Mouse (Mus musculus) intestine, postnatal 0 days (tissue): ENCODE results near the gene Zfp518b. TPM values are rescaled to one million over a fixed set of nuclear protein-coding genes. Genes with fewer than 3 reads are reported as not detected.

Source experiments
- ATAC-seq: fragments of 200-750 bp; cut with Nextera tagmentation; 2 replicates; pipeline ENCODE4 v1.8.0; 2017; ENCODE audit warnings: mild to moderate bottlenecking, moderate TSS enrichment, moderate library complexity
- H3K27ac ChIP-seq: fragments of 300-500 bp; sonication (generic); 2 replicates; pipeline ENCODE4 v1.5.1; 2014; ENCODE audit warnings: mild to moderate bottlenecking, low read depth, low read length, moderate library complexity
- H3K27me3 ChIP-seq: fragments of 300-500 bp; sonication (generic); replicated peaks from 2 replicates; pipeline ENCODE4 v1.6.1; 2014; ENCODE audit warnings: low read length, mixed read lengths; ENCODE audit not compliant: control insufficient read depth, insufficient read depth
- H3K36me3 ChIP-seq: fragments of 300-500 bp; sonication (generic); 2 replicates; pipeline ENCODE4 v1.6.1; 2014; ENCODE audit warnings: mild to moderate bottlenecking, moderate library complexity; ENCODE audit not compliant: control insufficient read depth, insufficient read depth
- H3K4me1 ChIP-seq: fragments of 300-500 bp; sonication (generic); replicated peaks from 2 replicates; pipeline ENCODE4 v1.6.1; 2014; ENCODE audit warnings: antibody characterized with exemption, low read length, mixed read lengths; ENCODE audit not compliant: control insufficient read depth, insufficient read depth
- H3K4me2 ChIP-seq: fragments of 300-500 bp; sonication (generic); replicated peaks from 2 replicates; pipeline ENCODE4 v1.6.1; 2014; ENCODE audit warnings: low read depth, mild to moderate bottlenecking, moderate library complexity
- H3K4me3 ChIP-seq: fragments of 300-500 bp; sonication (generic); 2 replicates; pipeline ENCODE4 v1.5.1; 2014; ENCODE audit warnings: low read depth, low read length
- H3K9ac ChIP-seq: fragments of 300-500 bp; sonication (generic); 2 replicates; pipeline ENCODE4 v1.6.1; 2014; ENCODE audit warnings: mild to moderate bottlenecking, low read depth, low read length
- H3K9me3 ChIP-seq: fragments of 300-500 bp; sonication (generic); 2 replicates; pipeline ENCODE4 v1.6.1; 2016; ENCODE audit warnings: mixed run types; ENCODE audit not compliant: control insufficient read depth
- CTCF ChIP-seq: sonication (generic); IDR thresholded peaks from 2 replicates; pipeline ENCODE4 v1.5.1; 2016; ENCODE audit warnings: low read depth, mild to moderate bottlenecking, control low read depth, antibody characterized with exemption, moderate library complexity
- WGBS: fragments of 180-500 bp; shearing (Covaris S2); extraction: QIAGEN DNeasy Blood & Tissue Kit; methylation state at CpG from one replicate; pipeline ENCODE4 v1.1.7; 2014; 5-methylcytosine and 5-hydroxymethylcytosine counted together
- polyA plus RNA-seq: library from polyadenylated mRNA; unstranded; fragments of >200 nt; fragmentation: Nextera tagmentation; extraction: Ambion mirVana; gene quantifications from 2 replicates; pipeline ENCODE4 v1.2.1, GENCODE M21; 2015

Zfp518b gene
- polyA plus RNA-seq, 1 experiment from 2014 or later, result 2.5 TPM

GRCm38 (mm10) chr5:38698046-38698445 lies 13.4 kb upstream of the Zfp518b start:
- Histone ChIP-seq H3K27ac (no peak overlapping the region), H3K4me1 (no peaks in the 10 kb centered on the region), H3K9ac (no peak overlapping the region), H3K9me3 (no peaks in the 10 kb centered on the region), H3K27me3 (no peaks in the 10 kb centered on the region), H3K4me2 (no peak overlapping the region), H3K36me3 (no peaks in the 10 kb centered on the region), H3K4me3 (no peak overlapping the region)
- no peak for ATAC-seq
- TF ChIP-seq CTCF, result no peak
- WGBS, result 63% methylated on average over 3 of the region's 3 CpGs

- no peaks in the 10 kb centered on the region for H3K27me3 ChIP-seq
- H3K9ac ChIP-seq, result no peak overlapping the region
- no peaks in the 10 kb centered on the region for H3K36me3 ChIP-seq
- H3K27ac ChIP-seq, result no peak overlapping the region
- H3K4me1 ChIP-seq, result no peaks in the 10 kb centered on the region
- no peak for ATAC-seq
- H3K9me3 ChIP-seq, result no peaks in the 10 kb centered on the region
- no peak overlapping the region for H3K4me2 ChIP-seq
- H3K4me3 ChIP-seq, result no peak overlapping the region
- no peak for TF ChIP-seq CTCF
- WGBS, result 75% methylated on average over 8 of the region's 8 CpGs
Observed at GRCm38 (mm10) chr5:38696616-38697375, 12.2 kb upstream of the Zfp518b start.

- WGBS, result 55% methylated on average over 6 of the region's 6 CpGs
- H3K27ac ChIP-seq, result no peak overlapping the region
- H3K9ac ChIP-seq, result no peak overlapping the region
- no peaks in the 10 kb centered on the region for H3K27me3 ChIP-seq
- ATAC-seq, result no peak
- no peak overlapping the region for H3K4me2 ChIP-seq
- H3K4me3 ChIP-seq, result no peak overlapping the region
- H3K4me1 ChIP-seq, result no peaks in the 10 kb centered on the region
- TF ChIP-seq CTCF, result no peak
- H3K9me3 ChIP-seq, result no peaks in the 10 kb centered on the region
- H3K36me3 ChIP-seq, result no peaks in the 10 kb centered on the region
Observed at GRCm38 (mm10) chr5:38692859-38693258, 8.2 kb upstream of the Zfp518b start.

- no peak for TF ChIP-seq CTCF
- no peak overlapping the region for H3K9ac ChIP-seq
Observed at GRCm38 (mm10) chr5:38689186-38689585, 4.6 kb upstream of the Zfp518b start.

GRCm38 (mm10) chr5:38687694-38688093 lies 3.1 kb upstream of the Zfp518b start:
- WGBS, result 95% methylated on average over 1 of the region's 1 CpGs
- TF ChIP-seq CTCF, result no peak
- no peak overlapping the region for H3K27ac ChIP-seq
- no peaks in the 10 kb centered on the region for H3K9me3 ChIP-seq
- no peaks in the 10 kb centered on the region for H3K36me3 ChIP-seq
- H3K27me3 ChIP-seq, result no peaks in the 10 kb centered on the region
- no peak overlapping the region for H3K4me2 ChIP-seq
- ATAC-seq, result no peak
- no peak overlapping the region for H3K9ac ChIP-seq
- no peak overlapping the region for H3K4me3 ChIP-seq
- 0 out of 2 replicates have a peak, but pooled peaks cover 2% of the 10 kb centered on the region for H3K4me1 ChIP-seq

More at GRCm38 (mm10) chr5:38689186-38689585, 4.6 kb upstream of the Zfp518b start:
- 88% methylated on average over 6 of the region's 6 CpGs for WGBS
- 0 out of 2 replicates have a peak, but pooled peaks cover under 1% of the 10 kb centered on the region for H3K4me1 ChIP-seq
- H3K4me3 ChIP-seq, result no peak overlapping the region
- H3K4me2 ChIP-seq, result no peak overlapping the region
- no peaks in the 10 kb centered on the region for H3K9me3 ChIP-seq
- ATAC-seq, result no peak
- no peak overlapping the region for H3K27ac ChIP-seq
- no peaks in the 10 kb centered on the region for H3K27me3 ChIP-seq
- no peaks in the 10 kb centered on the region for H3K36me3 ChIP-seq

- Histone ChIP-seq H3K4me2 (no peak overlapping the region), H3K4me3 (no peak overlapping the region), H3K27me3 (no peaks in the 10 kb centered on the region), H3K9ac (no peak overlapping the region), H3K4me1 (no peaks in the 10 kb centered on the region), H3K9me3 (no peaks in the 10 kb centered on the region), H3K27ac (no peak overlapping the region), H3K36me3 (no peaks in the 10 kb centered on the region)
- no peak for TF ChIP-seq CTCF
- WGBS, result 78% methylated on average over 5 of the region's 5 CpGs
- no peak for ATAC-seq
Observed at GRCm38 (mm10) chr5:38658836-38659235, 25.8 kb downstream of the Zfp518b start.
